Mouse (Mus musculus): ENCODE measurements at regions not wholly inside any gene's neighbourhood (a gene's known extent, or its start where the extent isn't known, plus 50 kb on each side); places are given as distances from the start of the nearest gene placed in this dataset.
"Not testable (repeated sequence)": the region's sequence is repeated elsewhere in the genome, so short reads cannot be mapped to it uniquely, and the experiment has no call there.

GRCm38 (mm10) chr4:94388317-94388716 is 168.0 kb upstream of the Gm10306 start:
- intact Hi-C loops (cut with DNase I), result no loop called here

GRCm38 (mm10) chr4:94394462-94394861 is 161.9 kb upstream of the Gm10306 start:
- intact Hi-C loops (cut with DNase I), result no loop called here

- intact Hi-C loops (cut with DNase I), result no loop called here
Measured at GRCm38 (mm10) chr4:94397284-94397683, 159.1 kb upstream of the Gm10306 start.

GRCm38 (mm10) chr4:94406922-94407321 is 149.4 kb upstream of the Gm10306 start:
- intact Hi-C loops (cut with DNase I), result no loop called here

GRCm38 (mm10) chr4:94407503-94407902 is 148.8 kb upstream of the Gm10306 start:
- intact Hi-C loops (cut with DNase I), result no loop called here

GRCm38 (mm10) chr4:94412661-94413060 is 143.7 kb upstream of the Gm10306 start:
- intact Hi-C loops (cut with DNase I), result no loop called here

GRCm38 (mm10) chr4:94425525-94425924 is 130.8 kb upstream of the Gm10306 start:
- intact Hi-C loops (cut with DNase I), result not testable (repeated sequence)

GRCm38 (mm10) chr4:94427581-94427980 is 128.8 kb upstream of the Gm10306 start:
- intact Hi-C loops (cut with DNase I), result no loop called here

GRCm38 (mm10) chr4:94432005-94432404 is 124.3 kb upstream of the Gm10306 start:
- intact Hi-C loops (cut with DNase I), result no loop called here

GRCm38 (mm10) chr4:94437717-94438435 is 118.5 kb upstream of the Gm10306 start:
- intact Hi-C loops (cut with DNase I), result no loop called here

- intact Hi-C loops (cut with DNase I), result no loop called here
Measured at GRCm38 (mm10) chr4:94439159-94439836, 117.0 kb upstream of the Gm10306 start.

- intact Hi-C loops (cut with DNase I), result no loop called here
Measured at GRCm38 (mm10) chr4:94446604-94447003, 109.7 kb upstream of the Gm10306 start.
